ENCODE assay signal across 9 mouse cellular contexts in genomic region chr3:79261816-79262316, GRCm38 (mm10). TPM values are rescaled to one million over a fixed set of nuclear protein-coding genes. Genes with fewer than 3 reads are reported as not detected.
DNase-seq lines count a peak whose midpoint lies in the region; ATAC-seq lines count a peak whose summit lies in the region.
"Had no signal": no experiment of that assay in that cellular context is flagged by ENCODE, and none has a peak within 500 bp of the region (broad histone marks: within the 10 kb centered on the region; RNA-seq: fewer than 3 reads in every experiment).

No protein-coding gene starts in this region.

- peak; percentile 36; the same call in 1 of the 2 replicates for ATAC-seq in limb, embryonic 13.5 days (ENCODE audit: low FRiP score, low read depth)
- ATAC-seq in megakaryocyte progenitor cell, adult 5-6 weeks (replicated peaks; ENCODE audit: poor library complexity): no peak

- 77% methylated on average over 6 of the region's 6 CpGs for WGBS in limb, embryonic 13.5 days
- WGBS in limb, embryonic 10.5 days: 76% methylated on average over 6 of the region's 6 CpGs

- H3K4me1 ChIP-seq in limb, embryonic 13.5 days: peaks cover 15% of the 10 kb centered on the region
- peaks cover 5% of the 10 kb centered on the region for H3K4me1 ChIP-seq in limb, embryonic 10.5 days

- H3K36me3 ChIP-seq in limb, embryonic 13.5 days: no peaks in the 10 kb centered on the region
- no peaks in the 10 kb centered on the region for H3K36me3 ChIP-seq in limb, embryonic 10.5 days
- H3K36me3 ChIP-seq: neural tube, embryonic 15.5 days had no signal

- no peaks in the 10 kb centered on the region for H3K27me3 ChIP-seq in limb, embryonic 13.5 days
- H3K27me3 ChIP-seq in limb, embryonic 10.5 days (ENCODE audit: low read depth, poor library complexity, severe bottlenecking): no peaks in the 10 kb centered on the region
- H3K27me3 ChIP-seq: neural tube, embryonic 15.5 days had no signal

- H3K27ac ChIP-seq in limb, embryonic 13.5 days: no peak overlapping the region
- H3K27ac ChIP-seq in limb, embryonic 10.5 days: no peak overlapping the region
- H3K27ac ChIP-seq: neural tube, embryonic 15.5 days had no signal

- H3K9me3 ChIP-seq in limb, embryonic 13.5 days: 0 out of 2 replicates have a peak, but pooled peaks cover 2% of the 10 kb centered on the region
- no peaks in the 10 kb centered on the region for H3K9me3 ChIP-seq in limb, embryonic 10.5 days (replicated peaks)
- H3K9me3 ChIP-seq: neural tube, embryonic 15.5 days had no signal

- DNase-seq in limb, embryonic 10.5 days (ENCODE audit: low spot score): no peak
- peak; percentile 37 for DNase-seq in embryo, embryonic 11 days
- peak; percentile 71 to 90 for DNase-seq in kidney, postnatal 36 days
- peak; percentile 32 for DNase-seq in skeletal muscle tissue, adult 2 months (ENCODE audit: low read depth, low spot score)
- no peak for DNase-seq in right cerebral cortex, postnatal 36 days (ENCODE audit: low spot score in 2 of 2)
- no peak for DNase-seq in testis, postnatal 10 days (ENCODE audit: low spot score)

- no peak overlapping the region for H3K4me2 ChIP-seq in limb, embryonic 13.5 days (replicated peaks)
- H3K4me2 ChIP-seq: neural tube, embryonic 15.5 days had no signal

- H3K4me3 ChIP-seq in limb, embryonic 13.5 days: no peak overlapping the region
- H3K4me3 ChIP-seq in limb, embryonic 10.5 days: no peak overlapping the region
- H3K4me3 ChIP-seq: neural tube, embryonic 15.5 days had no signal

- H3K9ac ChIP-seq in limb, embryonic 13.5 days: no peak overlapping the region
- H3K9ac ChIP-seq: neural tube, embryonic 15.5 days had no signal

RNA-seq across cellular contexts. Expression of gene Rapgef2, which starts 24.5 kb away (rescaled TPM):
- polyA plus RNA-seq in limb, embryonic 13.5 days (2015; fragmentation: Nextera tagmentation; extraction: Ambion mirVana): 7.0 and 7.1 TPM in 2 replicates
- 4.7 and 5.3 TPM in 2 replicates for polyA plus RNA-seq in limb, embryonic 10.5 days (2016; fragmentation: Nextera tagmentation; extraction: Ambion mirVana)
- total RNA-seq in megakaryocyte progenitor cell, adult 5-6 weeks (2015): 15.1 and 17.5 TPM in 2 replicates
- total RNA-seq in megakaryocyte progenitor cell, adult 5-6 weeks (2017): 12.4 and 14.4 TPM in 2 replicates

Comparison
In these comparisons a context has a peak if more than half of its experiments do, and no peak if none do; other contexts are left out.
1. DNase-seq: peak in embryo, embryonic 11 days (single experiment), kidney, postnatal 36 days (2 of 2) and skeletal muscle tissue, adult 2 months (single experiment); none in limb, embryonic 10.5 days (single experiment), right cerebral cortex, postnatal 36 days (0 of 2) and testis, postnatal 10 days (single experiment).